Mouse (Mus musculus) limb, embryonic 11.5 days (tissue): ENCODE data around the gene Alad. TPM values are rescaled to one million over a fixed set of nuclear protein-coding genes. Genes with fewer than 3 reads are reported as not detected.

ENCODE experiments used
- ATAC-seq: fragments of 200-750 bp; cut with Nextera tagmentation; 2 replicates; pipeline ENCODE4 v1.8.0; 2017; ENCODE audit warnings: low read depth; ENCODE audit not compliant: insufficient number of reproducible peaks, low FRiP score, low TSS enrichment
- DNase-seq: peaks from one replicate; pipeline ENCODE4 v3.0.0-alpha.2; 2015; ENCODE audit warnings: low spot score
- H3K27ac ChIP-seq: fragments of 300-500 bp; sonication (generic); replicated peaks from 2 replicates; pipeline ENCODE4 v1.5.1; 2014; ENCODE audit warnings: low read depth, mild to moderate bottlenecking, low read length
- H3K27me3 ChIP-seq: fragments of 300-500 bp; sonication (generic); 2 replicates; pipeline ENCODE4 v1.6.1; 2014; ENCODE audit warnings: mild to moderate bottlenecking, low read length, mixed read lengths; ENCODE audit not compliant: control insufficient read depth, insufficient read depth
- H3K36me3 ChIP-seq: fragments of 300-500 bp; sonication (generic); 2 replicates; pipeline ENCODE4 v1.6.1; 2014; ENCODE audit warnings: mild to moderate bottlenecking, low read length, moderate library complexity, mixed read lengths; ENCODE audit not compliant: control insufficient read depth, insufficient read depth
- H3K4me1 ChIP-seq: fragments of 300-500 bp; sonication (generic); 2 replicates; pipeline ENCODE4 v1.6.1; 2014; ENCODE audit warnings: low read length, mixed read lengths; ENCODE audit not compliant: control insufficient read depth, insufficient read depth
- H3K4me2 ChIP-seq: fragments of 300-500 bp; sonication (generic); 2 replicates; pipeline ENCODE4 v1.6.1; 2014; ENCODE audit warnings: low read depth, mild to moderate bottlenecking, moderate library complexity; ENCODE audit not compliant: severe bottlenecking
- H3K4me3 ChIP-seq: fragments of 300-500 bp; sonication (generic); 2 replicates; pipeline ENCODE4 v1.5.1; 2014; ENCODE audit warnings: low read depth, low read length
- H3K9ac ChIP-seq: fragments of 300-500 bp; sonication (generic); 2 replicates; pipeline ENCODE4 v1.6.1; 2014; ENCODE audit warnings: mild to moderate bottlenecking, low read length
- H3K9me3 ChIP-seq: fragments of 300-500 bp; sonication (generic); 2 replicates; pipeline ENCODE4 v1.6.1; 2016; ENCODE audit warnings: low read length; ENCODE audit not compliant: control insufficient read depth
- WGBS: fragments of 180-500 bp; shearing (Covaris S2); extraction: QIAGEN DNeasy Blood & Tissue Kit; methylation state at CpG from one replicate; pipeline ENCODE4 v1.1.7; 2014; 5-methylcytosine and 5-hydroxymethylcytosine counted together
- polyA plus RNA-seq: library from polyadenylated mRNA; unstranded; fragments of >200 nt; fragmentation: Nextera tagmentation; extraction: Ambion mirVana; gene quantifications from 2 replicates; pipeline ENCODE4 v1.2.1, GENCODE M21; 2014

Alad gene
- polyA plus RNA-seq, 1 experiment from 2014 or later: 95.9 TPM

- peaks cover 14% of the 10 kb centered on the region for H3K36me3 ChIP-seq
- peaks cover 8% of the 10 kb centered on the region for H3K4me1 ChIP-seq
- WGBS: 32% methylated on average over 2 of the region's 2 CpGs
- no peak overlapping the region; the same call in 1 of the 2 replicates for H3K27ac ChIP-seq
- H3K4me2 ChIP-seq: no peak overlapping the region
- no peak overlapping the region for H3K4me3 ChIP-seq
- no peaks in the 10 kb centered on the region for H3K27me3 ChIP-seq
- ATAC-seq (no peak), DNase-seq (no peak)
- no peak overlapping the region for H3K9ac ChIP-seq
- H3K9me3 ChIP-seq: no peaks in the 10 kb centered on the region
These were observed 3.6 kb downstream of the Alad start for GRCm38 (mm10) chr4:62516079-62516478.

- no peak for ATAC-seq
- no peak for DNase-seq
- H3K27me3 ChIP-seq: no peaks in the 10 kb centered on the region
- H3K9me3 ChIP-seq: no peaks in the 10 kb centered on the region
- H3K4me3 ChIP-seq: no peak overlapping the region
- no peak overlapping the region for H3K4me2 ChIP-seq
- 92% methylated on average over 3 of the region's 3 CpGs for WGBS
- H3K9ac ChIP-seq: no peak overlapping the region
- H3K4me1 ChIP-seq: peaks cover 8% of the 10 kb centered on the region
- peaks cover 18% of the 10 kb centered on the region for H3K36me3 ChIP-seq
- no peak overlapping the region for H3K27ac ChIP-seq
These were observed 4.2 kb downstream of the Alad start for GRCm38 (mm10) chr4:62515490-62515889.

GRCm38 (mm10) chr4:62514995-62515394, 4.7 kb downstream of the Alad start:
- Histone ChIP-seq H3K27ac (no peak overlapping the region), H3K4me1 (peaks cover 8% of the 10 kb centered on the region), H3K27me3 (no peaks in the 10 kb centered on the region), H3K4me2 (no peak overlapping the region; the same call in 1 of the 2 replicates), H3K9ac (no peak overlapping the region), H3K9me3 (no peaks in the 10 kb centered on the region), H3K36me3 (peaks cover 23% of the 10 kb centered on the region), H3K4me3 (no peak overlapping the region)
- ATAC-seq: no peak
- no peak for DNase-seq
- 89% methylated on average over 7 of the region's 7 CpGs for WGBS

- H3K9me3 ChIP-seq: no peaks in the 10 kb centered on the region
- 47% methylated on average over 11 of the region's 11 CpGs for WGBS
- no peak overlapping the region for H3K27ac ChIP-seq
- ATAC-seq: no peak; the same call in 1 of the 2 replicates
- no peaks in the 10 kb centered on the region for H3K27me3 ChIP-seq
- H3K4me3 ChIP-seq: no peak overlapping the region
- H3K36me3 ChIP-seq: peaks cover 32% of the 10 kb centered on the region
- H3K4me1 ChIP-seq: peaks cover 8% of the 10 kb centered on the region
- no peak overlapping the region for H3K9ac ChIP-seq
- no peak for DNase-seq
- H3K4me2 ChIP-seq: no peak overlapping the region
These were observed 5.7 kb downstream of the Alad start for GRCm38 (mm10) chr4:62513998-62514506.

GRCm38 (mm10) chr4:62509946-62510345, 9.8 kb downstream of the Alad start:
- WGBS: 91% methylated on average over 11 of the region's 11 CpGs
- Histone ChIP-seq H3K9me3 (no peaks in the 10 kb centered on the region), H3K9ac (no peak overlapping the region), H3K4me1 (no peaks in the 10 kb centered on the region), H3K4me2 (no peak overlapping the region), H3K27me3 (no peaks in the 10 kb centered on the region), H3K27ac (no peak overlapping the region), H3K36me3 (peaks cover 40% of the 10 kb centered on the region), H3K4me3 (no peak overlapping the region)
- DNase-seq (no peak), ATAC-seq (no peak)

GRCm38 (mm10) chr4:62508839-62509238, 10.9 kb downstream of the Alad start:
- Histone ChIP-seq H3K36me3 (peaks cover 40% of the 10 kb centered on the region), H3K4me3 (no peak overlapping the region), H3K4me1 (no peaks in the 10 kb centered on the region), H3K9ac (no peak overlapping the region), H3K4me2 (no peak overlapping the region), H3K27ac (no peak overlapping the region), H3K9me3 (no peaks in the 10 kb centered on the region), H3K27me3 (no peaks in the 10 kb centered on the region)
- ATAC-seq (no peak), DNase-seq (no peak)
- WGBS: 92% methylated on average over 5 of the region's 5 CpGs

GRCm38 (mm10) chr4:62506798-62507197, 12.9 kb downstream of the Alad start:
- H3K27ac ChIP-seq: no peak overlapping the region
- H3K9me3 ChIP-seq: no peaks in the 10 kb centered on the region
- no peak overlapping the region for H3K9ac ChIP-seq
- H3K36me3 ChIP-seq: peaks cover 28% of the 10 kb centered on the region
- no peak for DNase-seq
- H3K4me2 ChIP-seq: no peak overlapping the region
- H3K4me1 ChIP-seq: no peaks in the 10 kb centered on the region
- 49% methylated on average over 2 of the region's 2 CpGs for WGBS
- no peak overlapping the region for H3K4me3 ChIP-seq
- H3K27me3 ChIP-seq: no peaks in the 10 kb centered on the region
- ATAC-seq: no peak

- Histone ChIP-seq H3K27ac (no peak overlapping the region), H3K4me3 (no peak overlapping the region), H3K36me3 (peaks cover 25% of the 10 kb centered on the region), H3K9me3 (no peaks in the 10 kb centered on the region), H3K4me2 (no peak overlapping the region), H3K4me1 (peaks cover under 1% of the 10 kb centered on the region; the same call in 1 of the 2 replicates), H3K27me3 (no peaks in the 10 kb centered on the region), H3K9ac (no peak overlapping the region)
- WGBS: 83% methylated on average over 3 of the region's 3 CpGs
- ATAC-seq (no peak), DNase-seq (no peak)
These were observed 13.7 kb downstream of the Alad start for GRCm38 (mm10) chr4:62505991-62506390.
